Mouse (Mus musculus): ENCODE measurements around the gene Abcd1. TPM values are rescaled to one million over a fixed set of nuclear protein-coding genes. Genes with fewer than 3 reads are reported as not detected.

Gene Abcd1
- 10 to 100 TPM; 25.4 to 29.7 TPM for total RNA-seq (2021)
- 32.9 and 35.3 TPM in 2 replicates for polyA plus RNA-seq (2012; rRNA removed)
- long read RNA-seq, transcript Abcd1-201 (10 exons, 3,648 nt), result major isoform, 24 of 25 reads
- long read RNA-seq, partial matches to known transcripts, result 1 of 25 reads
- long read RNA-seq, other reads (novel, unspliced or antisense), result 0 of 25 reads

DNA sequence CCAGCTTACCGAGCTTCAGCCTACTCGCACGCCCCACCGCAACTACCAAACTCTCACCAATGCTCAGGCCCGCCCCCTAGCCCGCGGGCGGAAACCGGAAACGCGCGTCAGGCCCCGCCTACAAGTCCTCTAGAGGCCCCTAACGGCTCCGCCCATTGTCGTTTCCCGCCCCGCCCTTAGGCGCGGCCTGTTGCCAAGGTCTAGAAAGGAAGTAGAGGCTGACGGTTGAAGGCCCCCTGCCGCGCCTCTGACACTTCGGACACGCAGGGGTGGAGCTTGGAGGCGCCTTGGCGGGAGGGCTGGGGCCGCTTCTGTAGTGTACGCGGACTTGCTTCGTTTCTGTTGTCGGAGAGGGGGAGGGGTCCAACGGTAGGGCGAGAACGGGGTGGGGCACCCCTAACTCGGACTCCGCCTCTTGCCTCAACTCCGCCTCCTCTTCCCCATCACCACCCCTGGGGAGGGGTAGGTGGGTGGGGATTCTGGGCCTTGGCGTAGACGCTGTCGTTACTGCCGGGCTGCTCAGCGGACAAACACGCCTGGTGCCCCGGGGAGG, at the start of gene Abcd1, which contains the start of gene Bcap31:
TSS of gene Abcd1 (plus strand) at position 489 of the 553 bp plus-strand sequence.
TSS of gene Bcap31 (minus strand) at position 67 of the 553 bp plus-strand sequence.
- TF ChIP-seq POLR2A (IDR thresholded peaks at IDR 0.05; ENCODE audit: insufficient read depth, low read depth, low read length) (peak; percentile 85), EP300 (IDR thresholded peaks at IDR 0.05; ENCODE audit: insufficient read depth, low read depth, low read length) (0 out of 2 replicates have a peak, but pooled peaks have one; percentile 7), CTCF (IDR thresholded peaks at IDR 0.05) (no peak)
- no peaks in the 10 kb centered on the region for H3K27me3 ChIP-seq (ENCODE audit: control insufficient read depth, insufficient read depth, low read length)
- H3K79me2 ChIP-seq (replicated peaks; ENCODE audit: control insufficient read depth, insufficient read depth, low read length), result no peaks in the 10 kb centered on the region
- intact Hi-C loops (cut with DNase I), result loop anchor here (2.0 to 10.0 kb wide), 3 partner anchors 43 to 239 kb away; partner anchors contain the start of genes Idh3g, Slc6a8 and Ssr4
- H3K36me3 ChIP-seq (ENCODE audit: control insufficient read depth, insufficient read depth, low read length), result peaks cover 10% of the 10 kb centered on the region
- peak within 1 kb of the TSS; percentile 95 for H3K9ac ChIP-seq (ENCODE audit: low read depth, low read length)
- 20% methylated on average over 45 of the region's 45 CpGs for WGBS
- H3K4me1 ChIP-seq (ENCODE audit: control insufficient read depth, insufficient read depth, low read length), result peaks cover 14% of the 10 kb centered on the region
- H3K27ac ChIP-seq, result peak within 1 kb of the TSS; percentile 92
- peak; percentile 93 to 95 for DNase-seq
- peak within 1 kb of the TSS; percentile 63 for H3K4me3 ChIP-seq

DNA sequence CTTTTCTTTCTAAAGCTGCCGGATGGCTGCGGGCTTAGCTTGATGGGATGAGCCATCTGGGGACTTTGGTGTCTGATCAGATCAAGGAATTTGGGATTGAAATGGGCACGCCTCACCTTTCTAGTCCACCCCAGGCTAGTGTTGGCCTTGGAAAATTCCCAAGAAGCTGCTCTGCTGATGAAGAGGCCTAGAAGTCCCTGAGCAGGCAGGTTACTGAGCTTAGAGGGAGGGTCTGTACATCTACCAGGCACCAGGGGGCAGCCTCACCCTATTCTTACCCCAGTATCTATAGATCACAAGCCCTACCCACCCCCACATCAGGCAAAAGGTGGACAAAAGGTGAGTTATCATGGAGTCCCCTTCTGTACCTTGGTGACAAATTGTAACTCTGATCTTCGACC, 44.4 kb upstream of the Abcd1 start:
- Histone ChIP-seq H3K9ac (ENCODE audit: low read depth, low read length) (0 out of 2 replicates have a peak overlapping the region, but pooled peaks have one; percentile 47), H3K79me2 (replicated peaks; ENCODE audit: control insufficient read depth, insufficient read depth, low read length) (no peaks in the 10 kb centered on the region), H3K27ac (no peak overlapping the region; the same call in 1 of the 2 replicates), H3K4me3 (no peak overlapping the region), H3K4me1 (ENCODE audit: control insufficient read depth, insufficient read depth, low read length) (peaks cover 4% of the 10 kb centered on the region), H3K27me3 (ENCODE audit: control insufficient read depth, insufficient read depth, low read length) (no peaks in the 10 kb centered on the region), H3K36me3 (ENCODE audit: control insufficient read depth, insufficient read depth, low read length) (peaks cover 2% of the 10 kb centered on the region; the same call in 1 of the 2 replicates)
- intact Hi-C loops (cut with DNase I), result loop anchor here (2.0 to 5.0 kb wide), 3 partner anchors 45 to 275 kb away; partner anchors contain the start of genes Abcd1, Bcap31, Idh3g and Ssr4
- no peak for TF ChIP-seq POLR2A (IDR thresholded peaks at IDR 0.05; ENCODE audit: insufficient read depth, low read depth, low read length)
- TF ChIP-seq CTCF (IDR thresholded peaks at IDR 0.05), result peak; percentile 73
- 0 out of 2 replicates have a peak, but pooled peaks have one; percentile 26 for TF ChIP-seq EP300 (IDR thresholded peaks at IDR 0.05; ENCODE audit: insufficient read depth, low read depth, low read length)
- WGBS, result 66% methylated on average over 4 of the region's 4 CpGs
- peak; percentile 53 to 57 for DNase-seq

DNA sequence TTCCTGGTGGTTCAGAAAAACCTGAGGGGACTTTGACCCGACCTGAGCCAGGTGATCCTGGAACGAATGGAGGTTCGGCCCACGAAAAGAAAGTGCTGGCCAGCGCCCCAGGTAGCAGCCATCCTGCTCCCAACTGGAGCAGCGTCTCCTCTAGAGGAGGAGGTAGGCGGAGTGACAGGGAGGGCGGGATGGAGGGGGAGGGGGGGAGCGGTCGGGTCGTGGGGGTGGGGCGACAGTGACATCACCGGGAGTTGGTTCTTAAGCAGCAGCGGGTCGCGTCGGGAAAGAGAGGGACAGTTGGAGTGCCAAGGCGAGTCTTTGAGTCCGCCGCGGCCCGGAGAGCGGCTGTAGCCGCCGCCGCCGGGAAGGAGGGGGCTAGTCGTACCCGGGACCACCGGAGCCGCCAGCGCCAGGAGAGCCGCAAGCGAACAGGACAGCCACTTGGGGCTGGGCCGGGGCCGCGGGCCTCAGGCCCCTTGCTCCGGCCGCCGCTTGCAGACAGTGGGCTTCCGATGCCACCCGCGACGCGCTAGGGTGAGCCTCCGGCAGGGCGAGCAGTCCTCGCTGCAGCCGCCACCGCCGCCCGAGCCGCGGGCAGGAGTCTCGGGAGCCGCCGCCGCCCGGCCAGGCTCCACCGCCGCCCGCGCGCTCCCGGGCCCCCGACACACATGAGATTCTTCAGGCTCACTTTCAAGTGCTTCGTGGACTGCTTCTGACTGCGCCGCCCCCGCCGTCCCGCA, 43.3 kb upstream of the Abcd1 start, which contains the start of gene Slc6a8:
TSS of gene Slc6a8 (plus strand) at position 272 of the 740 bp plus-strand sequence.
- peak within 1 kb of the TSS; percentile 57 for H3K4me3 ChIP-seq
- no peaks in the 10 kb centered on the region for H3K79me2 ChIP-seq (replicated peaks; ENCODE audit: control insufficient read depth, insufficient read depth, low read length)
- peak; percentile 77 to 82 for DNase-seq
- intact Hi-C loops (cut with DNase I), result loop anchor here (2.0 to 5.0 kb wide), 3 partner anchors 44 to 274 kb away; partner anchors contain the start of genes Abcd1, Bcap31, Idh3g and Ssr4
- peak within 1 kb of the TSS; percentile 90 for H3K27ac ChIP-seq
- H3K36me3 ChIP-seq (ENCODE audit: control insufficient read depth, insufficient read depth, low read length), result peaks cover 2% of the 10 kb centered on the region; the same call in 1 of the 2 replicates
- H3K27me3 ChIP-seq (ENCODE audit: control insufficient read depth, insufficient read depth, low read length), result no peaks in the 10 kb centered on the region
- peaks cover 4% of the 10 kb centered on the region for H3K4me1 ChIP-seq (ENCODE audit: control insufficient read depth, insufficient read depth, low read length)
- WGBS, result 15% methylated on average over 12 of the region's 72 CpGs
- H3K9ac ChIP-seq (ENCODE audit: low read depth, low read length), result peak within 1 kb of the TSS; percentile 95
- TF ChIP-seq EP300 (IDR thresholded peaks at IDR 0.05; ENCODE audit: insufficient read depth, low read depth, low read length), result no peak
- TF ChIP-seq POLR2A (IDR thresholded peaks at IDR 0.05; ENCODE audit: insufficient read depth, low read depth, low read length), result peak; percentile 83

DNA sequence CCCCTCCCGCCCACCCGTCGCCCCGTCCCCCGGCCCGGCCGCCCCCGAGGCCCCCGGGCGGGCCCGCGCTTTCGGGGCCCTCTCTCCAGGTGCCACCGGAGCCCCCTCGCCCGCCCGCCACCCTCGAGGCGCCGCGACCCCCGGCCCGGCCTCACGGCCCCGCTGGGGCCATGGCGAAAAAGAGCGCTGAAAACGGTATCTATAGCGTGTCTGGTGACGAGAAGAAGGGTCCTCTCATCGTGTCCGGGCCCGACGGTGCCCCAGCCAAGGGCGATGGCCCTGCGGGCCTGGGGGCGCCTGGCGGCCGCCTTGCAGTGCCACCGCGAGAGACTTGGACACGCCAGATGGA, 42.8 kb upstream of the Abcd1 start:
- Histone ChIP-seq H3K4me1 (ENCODE audit: control insufficient read depth, insufficient read depth, low read length) (peaks cover 4% of the 10 kb centered on the region), H3K4me3 (peak overlapping the region; percentile 57), H3K27ac (peak overlapping the region; percentile 90), H3K36me3 (ENCODE audit: control insufficient read depth, insufficient read depth, low read length) (peaks cover 2% of the 10 kb centered on the region; the same call in 1 of the 2 replicates), H3K79me2 (replicated peaks; ENCODE audit: control insufficient read depth, insufficient read depth, low read length) (no peaks in the 10 kb centered on the region), H3K9ac (ENCODE audit: low read depth, low read length) (peak overlapping the region; percentile 95), H3K27me3 (ENCODE audit: control insufficient read depth, insufficient read depth, low read length) (no peaks in the 10 kb centered on the region)
- DNase-seq, result no peak
- 18% methylated on average over 35 of the region's 42 CpGs for WGBS
- intact Hi-C loops (cut with DNase I), result loop anchor here (2.0 to 5.0 kb wide), 3 partner anchors 43 to 274 kb away; partner anchors contain the start of genes Abcd1, Bcap31, Idh3g and Ssr4
- TF ChIP-seq EP300 (IDR thresholded peaks at IDR 0.05; ENCODE audit: insufficient read depth, low read depth, low read length) (no peak), CTCF (IDR thresholded peaks at IDR 0.05) (no peak), POLR2A (IDR thresholded peaks at IDR 0.05; ENCODE audit: insufficient read depth, low read depth, low read length) (no peak)

DNA sequence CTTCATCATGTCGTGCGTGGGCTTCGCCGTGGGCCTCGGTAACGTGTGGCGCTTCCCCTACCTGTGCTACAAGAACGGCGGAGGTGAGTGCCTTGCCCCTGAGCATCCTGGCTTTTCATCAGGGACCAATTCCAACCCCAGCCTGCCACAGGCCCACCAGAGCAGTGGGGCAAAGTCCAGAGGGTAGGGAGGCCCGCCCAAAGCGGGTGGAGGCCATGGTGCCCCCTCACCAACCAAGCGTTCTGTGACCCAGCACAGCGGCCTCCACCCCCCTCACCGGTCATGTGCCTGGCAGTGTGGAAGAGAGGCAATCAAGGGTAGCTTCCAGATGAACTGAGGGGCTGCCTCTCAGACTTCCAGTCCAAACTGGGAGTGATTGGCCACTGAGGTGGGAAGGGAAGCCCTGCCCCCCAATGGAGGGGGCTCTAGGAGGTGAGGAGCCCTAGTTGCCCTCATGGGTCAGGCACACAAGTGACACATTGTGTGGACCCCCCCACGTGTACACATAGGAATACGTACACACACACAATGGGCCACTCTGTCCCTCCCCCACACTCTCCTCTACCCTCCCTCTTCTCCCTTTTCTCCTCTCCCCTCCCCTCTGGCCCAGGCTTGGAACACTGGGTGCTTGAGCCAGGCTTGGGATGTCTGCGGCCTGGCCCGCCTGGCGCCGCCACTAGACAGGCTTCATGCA, 42.3 kb upstream of the Abcd1 start:
- H3K79me2 ChIP-seq (replicated peaks; ENCODE audit: control insufficient read depth, insufficient read depth, low read length), result no peaks in the 10 kb centered on the region
- intact Hi-C loops (cut with DNase I), result loop anchor here (2.0 to 5.0 kb wide), 4 partner anchors 17 to 273 kb away; partner anchors contain the start of genes Abcd1, Bcap31, Idh3g and Ssr4
- 36% methylated on average over 20 of the region's 20 CpGs for WGBS

More for the DNA sequence above, 42.3 kb upstream of the Abcd1 start:
- H3K4me1 ChIP-seq (ENCODE audit: control insufficient read depth, insufficient read depth, low read length), result peaks cover 4% of the 10 kb centered on the region
- TF ChIP-seq POLR2A (IDR thresholded peaks at IDR 0.05; ENCODE audit: insufficient read depth, low read depth, low read length), result no peak; the same call in 1 of the 2 replicates
- TF ChIP-seq CTCF (IDR thresholded peaks at IDR 0.05), result no peak
- TF ChIP-seq EP300 (IDR thresholded peaks at IDR 0.05; ENCODE audit: insufficient read depth, low read depth, low read length), result no peak
- H3K27ac ChIP-seq, result peak overlapping the region; percentile 90
- H3K4me3 ChIP-seq, result peak overlapping the region; percentile 57
- H3K36me3 ChIP-seq (ENCODE audit: control insufficient read depth, insufficient read depth, low read length), result peaks cover 2% of the 10 kb centered on the region; the same call in 1 of the 2 replicates
- peak overlapping the region; percentile 95 for H3K9ac ChIP-seq (ENCODE audit: low read depth, low read length)
- peak; percentile 41 to 46 for DNase-seq
- no peaks in the 10 kb centered on the region for H3K27me3 ChIP-seq (ENCODE audit: control insufficient read depth, insufficient read depth, low read length)
